Mouse (Mus musculus): ENCODE measurements at regions not wholly inside any gene's neighbourhood (a gene's known extent, or its start where the extent isn't known, plus 50 kb on each side); places are given as distances from the start of the nearest gene placed in this dataset.

GRCm38 (mm10) chrX:99415701-99416100 lies 55.4 kb downstream of the Pja1 start:
- intact Hi-C loops (cut with DNase I), result no loop called here

GRCm38 (mm10) chrX:99410942-99411341 lies 60.1 kb downstream of the Pja1 start:
- intact Hi-C loops (cut with DNase I), result no loop called here

GRCm38 (mm10) chrX:99409858-99410257 lies 61.2 kb downstream of the Pja1 start:
- intact Hi-C loops (cut with DNase I), result loop anchor here (10.0 kb wide), 1 partner anchor 245 kb away; no protein-coding TSS in a partner anchor

GRCm38 (mm10) chrX:99409331-99409730 lies 61.7 kb downstream of the Pja1 start:
- intact Hi-C loops (cut with DNase I), result loop anchor here (10.0 kb wide), 1 partner anchor 245 kb away; no protein-coding TSS in a partner anchor

- intact Hi-C loops (cut with DNase I), result loop anchor here (10.0 kb wide), 1 partner anchor 246 kb away; no protein-coding TSS in a partner anchor
Measured at GRCm38 (mm10) chrX:99408804-99409203, 62.3 kb downstream of the Pja1 start.

- intact Hi-C loops (cut with DNase I), result loop anchor here (10.0 kb wide), 1 partner anchor 249 kb away; no protein-coding TSS in a partner anchor
Measured at GRCm38 (mm10) chrX:99405843-99406242, 65.2 kb downstream of the Pja1 start.

- intact Hi-C loops (cut with DNase I), result loop anchor here (10.0 kb wide), 1 partner anchor 251 kb away; no protein-coding TSS in a partner anchor
Measured at GRCm38 (mm10) chrX:99403521-99404149, 67.4 kb downstream of the Pja1 start.

GRCm38 (mm10) chrX:99402841-99403520 lies 68.1 kb downstream of the Pja1 start:
- intact Hi-C loops (cut with DNase I), result loop anchor here (10.0 kb wide), 1 partner anchor 252 kb away; no protein-coding TSS in a partner anchor

GRCm38 (mm10) chrX:99397344-99397743 lies 73.7 kb downstream of the Pja1 start:
- intact Hi-C loops (cut with DNase I), result no loop called here

GRCm38 (mm10) chrX:99396180-99396579 lies 74.9 kb downstream of the Pja1 start:
- intact Hi-C loops (cut with DNase I), result no loop called here

GRCm38 (mm10) chrX:99395067-99395466 lies 76.0 kb downstream of the Pja1 start:
- intact Hi-C loops (cut with DNase I), result no loop called here

- intact Hi-C loops (cut with DNase I), result no loop called here
Measured at GRCm38 (mm10) chrX:99391628-99392027, 79.4 kb downstream of the Pja1 start.

GRCm38 (mm10) chrX:99390462-99390838 lies 80.6 kb downstream of the Pja1 start:
- intact Hi-C loops (cut with DNase I), result no loop called here

GRCm38 (mm10) chrX:99389778-99390461 lies 81.2 kb downstream of the Pja1 start:
- intact Hi-C loops (cut with DNase I), result no loop called here

- intact Hi-C loops (cut with DNase I), result no loop called here
Measured at GRCm38 (mm10) chrX:99370711-99371110, 100.4 kb downstream of the Pja1 start.

- intact Hi-C loops (cut with DNase I), result no loop called here
Measured at GRCm38 (mm10) chrX:99369258-99369900, 101.7 kb downstream of the Pja1 start.

- intact Hi-C loops (cut with DNase I), result loop anchor here (5.0 kb wide), 1 partner anchor 232 kb away; no protein-coding TSS in a partner anchor
Measured at GRCm38 (mm10) chrX:99364072-99364471, 107.0 kb downstream of the Pja1 start.

- intact Hi-C loops (cut with DNase I), result loop anchor here (5.0 kb wide), 1 partner anchor 228 kb away; no protein-coding TSS in a partner anchor
Measured at GRCm38 (mm10) chrX:99360095-99360890, 110.8 kb downstream of the Pja1 start.

- intact Hi-C loops (cut with DNase I), result no loop called here
Measured at GRCm38 (mm10) chrX:99358784-99359183, 112.3 kb downstream of the Pja1 start.

GRCm38 (mm10) chrX:99358051-99358617 lies 112.9 kb downstream of the Pja1 start:
- intact Hi-C loops (cut with DNase I), result no loop called here

Data from adrenal gland (tissue).